Mouse (Mus musculus): ENCODE results near the gene Tgfb1i1.

Tgfb1i1 gene

GRCm38 (mm10) chr7:128244410-128245025, 2.1 kb upstream of the Tgfb1i1 start:
- no peak for DNase-seq (ENCODE audit: low spot score in 2 of 2)

- no peak for DNase-seq (ENCODE audit: low spot score in 2 of 2)
Observed at GRCm38 (mm10) chr7:128245547-128245946, 1.1 kb upstream of the Tgfb1i1 start.

GRCm38 (mm10) chr7:128247443-128247842, 831 bp downstream of the Tgfb1i1 start:
- peak; percentile 64 to 65 for DNase-seq (ENCODE audit: low spot score in 2 of 2)

GRCm38 (mm10) chr7:128248081-128249042, 1.8 kb downstream of the Tgfb1i1 start:
- no peak for DNase-seq (ENCODE audit: low spot score in 2 of 2)

GRCm38 (mm10) chr7:128249998-128250397, 3.4 kb downstream of the Tgfb1i1 start:
- no peak for DNase-seq (ENCODE audit: low spot score in 2 of 2)

- DNase-seq (ENCODE audit: low spot score in 2 of 2): no peak
Observed at GRCm38 (mm10) chr7:128251946-128252345, 5.3 kb downstream of the Tgfb1i1 start.

- no peak for DNase-seq (ENCODE audit: low spot score in 2 of 2)
Observed at GRCm38 (mm10) chr7:128252609-128253008, 6.0 kb downstream of the Tgfb1i1 start.

GRCm38 (mm10) chr7:128254978-128255377, 8.4 kb downstream of the Tgfb1i1 start:
- DNase-seq (ENCODE audit: low spot score in 2 of 2): no peak

GRCm38 (mm10) chr7:128255757-128256156, 9.1 kb downstream of the Tgfb1i1 start:
- no peak for DNase-seq (ENCODE audit: low spot score in 2 of 2)

- no peak for DNase-seq (ENCODE audit: low spot score in 2 of 2)
Observed at GRCm38 (mm10) chr7:128256783-128257334, 10.2 kb downstream of the Tgfb1i1 start.

- no peak for DNase-seq (ENCODE audit: low spot score in 2 of 2)
Observed at GRCm38 (mm10) chr7:128265411-128265810, 18.8 kb downstream of the Tgfb1i1 start, which contains the start of gene Slc5a2. TSS of gene Slc5a2 (plus strand) at chr7:128265657.

GRCm38 (mm10) chr7:128266056-128266455, 19.4 kb downstream of the Tgfb1i1 start:
- DNase-seq (ENCODE audit: low spot score in 2 of 2): no peak

GRCm38 (mm10) chr7:128267391-128267790, 20.8 kb downstream of the Tgfb1i1 start:
- no peak for DNase-seq (ENCODE audit: low spot score in 2 of 2)

- no peak for DNase-seq (ENCODE audit: low spot score in 2 of 2)
Observed at GRCm38 (mm10) chr7:128267813-128268212, 21.2 kb downstream of the Tgfb1i1 start.

GRCm38 (mm10) chr7:128270431-128270850, 23.8 kb downstream of the Tgfb1i1 start:
- DNase-seq (ENCODE audit: low spot score in 2 of 2): no peak

- no peak for DNase-seq (ENCODE audit: low spot score in 2 of 2)
Observed at GRCm38 (mm10) chr7:128271496-128271895, 24.9 kb downstream of the Tgfb1i1 start.

GRCm38 (mm10) chr7:128276051-128276450, 29.4 kb downstream of the Tgfb1i1 start:
- no peak for DNase-seq (ENCODE audit: low spot score in 2 of 2)

- DNase-seq (ENCODE audit: low spot score in 2 of 2): no peak
Observed at GRCm38 (mm10) chr7:128279750-128280149, 33.1 kb downstream of the Tgfb1i1 start.

- DNase-seq (ENCODE audit: low spot score in 2 of 2): no peak
Observed at GRCm38 (mm10) chr7:128281765-128282164, 35.2 kb downstream of the Tgfb1i1 start.

GRCm38 (mm10) chr7:128282532-128283244, 36.1 kb downstream of the Tgfb1i1 start:
- no peak for DNase-seq (ENCODE audit: low spot score in 2 of 2)

GRCm38 (mm10) chr7:128284047-128284446, 37.4 kb downstream of the Tgfb1i1 start:
- DNase-seq (ENCODE audit: low spot score in 2 of 2): no peak

GRCm38 (mm10) chr7:128285060-128285459, 38.4 kb downstream of the Tgfb1i1 start:
- no peak for DNase-seq (ENCODE audit: low spot score in 2 of 2)

All from urinary bladder, adult 18-20 months (tissue).